Mouse (Mus musculus) heart, postnatal 10 days (tissue): ENCODE measurements at regions not wholly inside any gene's neighbourhood (a gene's known extent, or its start where the extent isn't known, plus 50 kb on each side); places are given as distances from the start of the nearest gene placed in this dataset.
"Not testable (repeated sequence)": the region's sequence is repeated elsewhere in the genome, so short reads cannot be mapped to it uniquely, and the experiment has no call there.

Experiments
- DNase-seq, 2 experiments: peaks; one replicate each; pipeline ENCODE4 v3.0.0; 2021
- intact Hi-C: fragments of 180-260 bp; cut with DNase I; formaldehyde crosslinking; loops from one replicate; pipeline ENCODE4 v1.15.1; 2025

GRCm38 (mm10) chr4:143055371-143055770, 157.4 kb downstream of the Prdm2 start:
- no peak for DNase-seq
- intact Hi-C loops = no loop called here

- intact Hi-C loops = no loop called here
- DNase-seq = no peak
Measured at GRCm38 (mm10) chr4:143053029-143053428, 159.8 kb downstream of the Prdm2 start.

GRCm38 (mm10) chr4:143051205-143051604, 161.6 kb downstream of the Prdm2 start:
- DNase-seq = no peak
- intact Hi-C loops = no loop called here

GRCm38 (mm10) chr4:143045245-143045644, 167.6 kb downstream of the Prdm2 start:
- intact Hi-C loops = no loop called here
- no peak for DNase-seq

GRCm38 (mm10) chr4:143042806-143043205, 170.0 kb downstream of the Prdm2 start:
- no peak for DNase-seq
- intact Hi-C loops = no loop called here

- no peak for DNase-seq
- intact Hi-C loops = no loop called here
Measured at GRCm38 (mm10) chr4:143038626-143039025, 174.2 kb downstream of the Prdm2 start.

DNA sequence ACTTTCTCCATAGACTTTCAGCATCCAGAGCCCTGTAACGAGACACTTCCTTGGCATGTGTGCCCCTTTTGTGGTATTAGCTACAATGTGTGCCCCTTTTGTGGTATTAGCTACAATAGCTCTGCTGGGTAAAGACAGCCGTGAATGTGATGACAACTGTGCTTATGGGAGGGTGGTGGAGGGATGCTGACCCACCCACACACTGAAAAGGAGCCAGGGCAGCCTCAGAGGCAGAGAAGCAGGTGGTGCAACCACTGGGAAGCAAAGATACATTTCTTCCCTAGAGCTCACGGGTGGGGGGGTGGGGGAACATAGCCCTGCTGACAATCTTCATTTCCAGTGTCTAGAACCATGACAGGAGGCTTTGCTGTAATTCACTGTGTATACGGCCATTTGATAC, 176.1 kb downstream of the Prdm2 start:
- intact Hi-C loops = no loop called here
- DNase-seq = no peak

DNA sequence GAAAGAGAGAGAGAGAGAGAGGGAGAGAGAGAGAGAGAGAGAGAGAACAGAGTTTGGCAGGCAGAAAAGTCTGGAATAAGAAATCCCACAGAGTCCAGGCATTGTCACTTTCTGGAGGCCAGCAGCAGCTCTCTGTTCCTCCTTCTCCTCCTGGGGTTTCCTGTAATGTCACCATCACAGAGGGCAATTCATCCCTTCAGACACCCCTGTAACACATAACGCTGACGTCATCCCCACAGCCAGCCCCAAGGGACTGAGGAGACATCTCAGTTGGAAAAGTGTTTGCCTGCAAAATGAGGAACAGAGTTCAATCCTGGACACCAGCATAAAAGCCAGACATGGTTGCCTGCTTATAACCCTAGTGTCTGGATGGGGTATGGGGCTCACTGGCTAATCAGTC, 177.7 kb downstream of the Prdm2 start:
- intact Hi-C loops = not testable (repeated sequence)
- peak in 1 of 2 experiments; percentile 14 for DNase-seq

- DNase-seq, intact Hi-C loops: not testable (repeated sequence)
Measured at GRCm38 (mm10) chr4:143034324-143034723, 178.5 kb downstream of the Prdm2 start.

DNA sequence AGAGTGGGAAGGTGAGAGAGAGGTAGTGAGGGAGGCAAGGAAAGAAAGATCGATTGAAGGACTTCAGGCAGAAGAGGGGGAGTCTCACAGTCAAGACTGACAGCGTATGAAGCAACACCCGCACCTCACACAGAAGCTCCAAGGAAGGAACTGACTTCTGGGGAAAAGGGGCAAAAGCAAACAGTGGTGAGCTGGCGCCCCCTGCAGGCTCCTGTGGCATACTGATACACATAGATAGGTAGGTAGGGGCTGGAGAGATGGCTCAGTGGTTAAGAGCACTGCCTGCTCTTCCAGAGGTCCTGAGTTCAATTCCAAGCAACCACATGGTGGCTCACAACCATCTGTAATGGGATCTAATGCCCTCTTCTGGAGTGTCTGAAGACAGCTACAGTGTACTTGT, 183.0 kb downstream of the Prdm2 start:
- intact Hi-C loops = loop anchor here (5.0 to 10.0 kb wide), 3 partner anchors 87 to 1025 kb away; no protein-coding TSS in a partner anchor
- DNase-seq = not testable (repeated sequence)

DNA sequence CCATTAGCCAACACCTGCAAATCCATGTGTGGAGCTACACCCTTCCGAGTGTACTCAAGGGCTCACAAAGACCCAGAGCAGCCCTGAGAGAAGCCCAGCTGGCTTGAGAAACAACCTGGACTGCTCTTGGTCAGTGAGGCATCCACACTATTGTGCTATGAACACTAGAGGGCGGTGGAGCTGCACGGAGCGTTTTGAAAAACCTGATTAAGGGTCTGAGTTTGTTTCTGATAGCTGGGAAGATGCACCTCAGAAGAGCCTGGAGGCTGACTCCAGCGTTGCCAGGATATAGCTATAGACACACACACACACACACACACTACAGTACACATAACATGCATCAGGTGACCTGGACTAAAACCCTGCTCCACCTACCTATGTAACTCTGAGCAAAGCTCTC, 185.5 kb downstream of the Prdm2 start:
- peak; percentile 62 to 81 for DNase-seq
- intact Hi-C loops = loop anchor here (1.0 to 10.0 kb wide), 4 partner anchors 90 to 1022 kb away; no protein-coding TSS in a partner anchor

DNA sequence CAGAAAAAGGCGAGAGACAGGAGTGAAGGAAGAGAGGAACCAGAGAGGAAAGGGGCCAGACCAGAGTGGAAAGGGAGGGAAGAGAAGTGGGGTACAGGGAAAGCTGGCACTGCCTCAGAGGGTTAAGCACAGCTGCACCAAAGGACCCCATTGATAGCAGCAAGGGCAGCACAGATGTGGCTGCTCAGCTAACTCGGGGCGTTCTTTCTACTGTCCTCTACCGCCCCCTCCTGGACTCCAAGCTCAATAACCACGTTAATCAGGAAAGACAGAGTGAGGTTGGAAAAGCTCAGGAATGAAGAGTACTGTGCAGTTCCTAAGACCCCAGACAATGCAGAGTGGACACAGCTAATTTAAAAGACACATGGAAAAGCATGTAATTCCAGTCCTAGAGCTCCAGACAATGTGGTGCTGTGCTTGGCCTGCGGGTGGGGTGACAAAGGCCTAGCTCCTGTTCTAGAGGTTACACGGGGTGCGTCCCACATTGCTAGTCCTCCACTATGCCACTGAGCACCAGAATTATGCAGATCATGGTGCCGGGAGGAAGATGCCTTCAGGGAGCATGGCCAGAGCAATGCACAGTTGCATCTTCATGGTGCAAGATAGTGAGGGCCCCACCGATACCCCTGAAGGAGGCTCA, 191.4 kb downstream of the Prdm2 start:
- intact Hi-C loops = loop anchor here (1.0 to 10.0 kb wide), 4 partner anchors 629 to 1017 kb away; no protein-coding TSS in a partner anchor
- DNase-seq = peak; percentile 61 to 81

GRCm38 (mm10) chr4:143020658-143021057, 192.1 kb downstream of the Prdm2 start:
- no peak for DNase-seq
- intact Hi-C loops = loop anchor here (1.0 to 10.0 kb wide), 4 partner anchors 628 to 1016 kb away; no protein-coding TSS in a partner anchor

DNA sequence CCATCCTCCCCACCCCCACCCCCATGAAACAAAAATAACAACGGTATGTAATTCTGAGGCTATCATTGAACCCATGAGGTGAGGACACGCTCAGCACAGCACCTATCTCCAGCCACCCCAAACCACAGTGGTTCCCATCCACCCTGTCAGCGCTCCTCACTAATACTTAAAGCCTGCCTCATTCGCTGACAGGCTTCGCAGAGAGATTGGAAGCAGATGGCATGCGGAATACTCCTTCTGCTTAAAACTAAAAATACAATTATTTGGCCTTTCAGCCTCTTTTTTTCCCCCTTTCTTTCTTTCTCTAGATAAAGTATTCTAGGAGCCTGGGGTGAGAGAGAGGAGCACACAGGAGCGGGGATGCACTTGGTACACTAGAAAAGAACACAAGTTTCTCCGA, 199.9 kb downstream of the Prdm2 start:
- no peak for DNase-seq
- intact Hi-C loops = loop anchor here (10.0 kb wide), 1 partner anchor 398 kb away; no protein-coding TSS in a partner anchor

GRCm38 (mm10) chr4:143001961-143002360, 210.8 kb downstream of the Prdm2 start:
- no peak for DNase-seq

GRCm38 (mm10) chr4:143001486-143001885, 211.3 kb downstream of the Prdm2 start:
- intact Hi-C loops = no loop called here
- DNase-seq = no peak

More at GRCm38 (mm10) chr4:143001961-143002360, 210.8 kb downstream of the Prdm2 start:
- intact Hi-C loops = no loop called here

GRCm38 (mm10) chr4:142996406-142996805, 216.4 kb downstream of the Prdm2 start:
- intact Hi-C loops = no loop called here
- DNase-seq = no peak

- no peak for DNase-seq
- intact Hi-C loops = no loop called here
Measured at GRCm38 (mm10) chr4:142991401-142991800, 221.4 kb downstream of the Prdm2 start.

- intact Hi-C loops = no loop called here
- peak in 1 of 2 experiments; percentile 7 for DNase-seq
Measured at GRCm38 (mm10) chr4:142989175-142989574, 223.6 kb downstream of the Prdm2 start.

DNA sequence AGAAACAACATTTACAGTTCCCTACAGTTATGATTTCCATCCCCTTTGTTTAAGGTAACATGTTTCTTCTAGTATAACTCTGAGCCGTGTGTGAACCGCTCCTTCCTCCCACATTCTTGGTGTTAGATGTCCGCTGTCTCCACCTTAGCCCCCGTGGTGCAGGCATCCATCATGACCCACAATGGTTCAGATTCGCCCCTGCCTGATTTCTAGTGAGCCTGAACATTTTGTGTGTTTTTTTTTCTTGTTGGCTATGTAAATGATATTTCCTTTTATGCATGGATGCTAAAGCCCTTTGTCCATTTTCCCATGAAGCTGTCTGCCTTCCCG, 229.5 kb downstream of the Prdm2 start:
- no peak for DNase-seq
- intact Hi-C loops = no loop called here

DNA sequence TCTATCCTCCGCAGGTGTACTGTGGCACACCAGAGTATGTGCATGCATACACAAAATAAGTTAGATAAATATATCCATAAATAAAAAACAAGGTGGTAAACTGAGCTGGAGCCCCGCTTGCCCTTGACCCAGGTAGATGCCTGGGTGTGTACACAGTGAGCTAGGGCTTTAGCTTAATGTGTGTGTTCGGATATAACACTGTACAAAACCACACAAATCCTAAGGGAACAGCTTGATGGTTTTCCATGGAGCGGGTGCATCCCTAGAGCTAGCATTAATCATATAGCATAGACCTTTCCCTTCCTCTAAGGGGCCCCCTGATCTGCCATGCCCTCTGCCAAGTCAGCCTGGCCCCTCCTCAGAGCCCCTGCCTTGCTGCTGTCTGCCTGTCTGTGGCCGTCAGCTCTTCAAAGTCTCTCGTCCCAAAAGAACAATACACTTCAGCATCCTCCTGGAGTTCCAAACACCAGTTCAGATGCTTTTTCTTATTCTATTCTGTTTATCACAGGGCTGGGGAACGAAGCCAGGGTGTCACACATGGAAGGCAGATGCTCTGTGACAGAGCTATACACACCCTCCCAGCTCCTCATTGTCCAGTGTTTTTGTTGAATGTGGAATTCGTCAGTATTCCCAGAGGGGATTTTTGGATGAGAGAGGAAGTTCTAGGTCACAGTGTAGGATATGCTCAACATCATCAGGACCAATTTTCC, 230.1 kb downstream of the Prdm2 start:
- intact Hi-C loops = no loop called here
- DNase-seq = peak in 1 of 2 experiments; percentile 1

- intact Hi-C loops = no loop called here
- no peak for DNase-seq
Measured at GRCm38 (mm10) chr4:142975620-142976019, 237.2 kb downstream of the Prdm2 start.
